Mouse (Mus musculus) monocyte, adult 2 months (primary cell): ENCODE data around the gene Ilk.
"Not testable (repeated sequence)": the region's sequence is repeated elsewhere in the genome, so short reads cannot be mapped to it uniquely, and the experiment has no call there.

Experiments used
- DNase-seq, 2 experiments: peaks; one replicate each; pipeline ENCODE4 v3.0.0; 2022; ENCODE audit warnings: low spot score in 2 of 2, low read depth in 1 of 2

Gene Ilk

GRCm38 (mm10) chr7:105743246-105743925, 7.0 kb downstream of the Ilk start:
- DNase-seq = not testable (repeated sequence)

GRCm38 (mm10) chr7:105743926-105744590, 7.7 kb downstream of the Ilk start, which contains the start of gene Taf10:
Taf10 (minus strand) TSS chr7:105744361.
- DNase-seq = peak; percentile 54 to 68

- DNase-seq = no peak
Measured at GRCm38 (mm10) chr7:105747776-105748175, 11.4 kb downstream of the Ilk start.

DNA sequence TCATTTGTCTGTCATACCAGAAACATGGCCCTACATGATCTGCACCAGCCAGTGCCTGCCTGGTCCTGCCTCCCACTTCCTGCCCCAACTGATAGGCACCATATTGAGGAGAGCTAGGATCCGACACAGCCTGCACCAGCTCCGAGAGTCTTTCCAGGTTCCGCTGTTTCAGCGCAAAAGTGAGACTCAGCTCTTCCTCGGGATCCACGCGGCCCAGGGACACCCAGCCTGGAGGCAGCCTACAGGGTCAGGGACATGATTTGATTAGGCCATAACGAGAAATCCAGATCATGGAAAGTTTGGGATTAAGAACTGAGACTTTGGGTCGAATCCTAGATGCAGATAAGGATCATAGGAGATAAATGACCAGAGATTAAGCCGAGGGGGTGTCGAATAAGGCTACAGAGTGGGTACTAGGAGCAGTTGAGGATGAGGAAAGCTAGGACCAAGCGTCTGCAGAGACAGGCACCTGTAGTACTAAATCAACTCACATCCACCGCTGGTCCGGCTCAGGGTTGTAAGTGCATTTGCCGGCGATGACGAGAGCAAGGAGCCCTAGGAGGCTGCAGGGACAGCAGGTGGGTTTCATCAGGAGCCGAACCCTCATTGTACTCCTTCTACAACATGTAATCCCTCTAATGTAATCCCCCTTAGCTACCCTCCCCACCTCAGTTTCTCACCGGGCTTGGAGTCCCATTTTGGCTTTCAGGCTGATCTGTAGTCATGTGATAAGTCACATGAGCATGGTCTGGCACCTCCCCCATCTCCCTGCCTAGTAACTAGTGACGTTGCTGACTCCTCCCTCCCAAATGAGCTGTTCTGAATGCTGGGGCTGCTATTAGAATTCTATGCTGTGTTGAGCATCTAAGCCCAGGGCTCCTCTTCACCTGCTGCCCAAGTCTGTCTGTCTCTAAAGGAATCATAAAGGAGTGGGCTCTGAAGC, 15.4 kb downstream of the Ilk start, which contains the start of gene Tpp1:
Gene Tpp1, minus strand, starts transcription at position 745 of the 943 bp plus-strand sequence.
- peak; percentile 68 to 88 for DNase-seq

DNA sequence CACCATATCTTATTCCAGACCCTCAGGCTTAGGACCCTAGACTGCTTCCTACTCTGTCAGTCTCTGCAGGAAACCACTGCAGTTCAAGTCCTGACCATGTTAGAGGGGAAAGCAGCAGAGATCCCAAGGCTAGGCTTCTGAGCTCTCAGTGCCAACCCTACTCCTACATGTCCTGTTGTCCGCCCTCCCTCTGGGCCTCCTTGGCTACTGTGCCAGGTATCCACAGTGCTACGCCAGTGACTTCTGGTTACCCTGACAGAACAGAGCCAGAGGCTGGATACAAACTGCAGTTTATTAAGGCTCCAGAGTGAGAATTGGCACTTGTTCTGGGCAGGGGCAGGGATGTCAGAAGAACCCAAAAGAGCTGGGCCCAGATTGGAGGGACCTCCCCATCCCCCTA, 16.3 kb downstream of the Ilk start:
- DNase-seq = no peak

GRCm38 (mm10) chr7:105753281-105753680, 16.9 kb downstream of the Ilk start:
- no peak for DNase-seq

- DNase-seq = no peak
Measured at GRCm38 (mm10) chr7:105761813-105762484, 25.6 kb downstream of the Ilk start.

GRCm38 (mm10) chr7:105762517-105763270, 26.3 kb downstream of the Ilk start:
- no peak for DNase-seq

DNA sequence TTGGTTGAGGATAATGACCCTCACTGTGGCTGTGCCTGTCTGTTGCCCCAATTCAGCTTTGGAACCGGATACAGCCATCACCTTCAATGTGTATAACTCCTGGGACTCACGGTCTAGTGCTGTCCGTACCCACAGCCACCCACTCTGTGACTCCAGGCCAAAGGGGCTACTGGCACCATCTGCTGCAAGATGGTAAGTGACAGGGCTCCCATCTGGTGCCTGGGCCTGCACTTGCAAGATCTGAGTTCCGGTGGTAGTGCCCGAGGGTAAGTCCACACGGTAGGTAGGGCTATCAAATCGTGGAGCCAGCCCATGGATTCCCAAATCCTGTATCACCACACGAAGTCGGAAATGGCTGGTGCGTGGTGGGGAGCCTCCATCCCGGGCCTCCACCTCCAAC, 27.9 kb downstream of the Ilk start:
- DNase-seq = no peak

DNA sequence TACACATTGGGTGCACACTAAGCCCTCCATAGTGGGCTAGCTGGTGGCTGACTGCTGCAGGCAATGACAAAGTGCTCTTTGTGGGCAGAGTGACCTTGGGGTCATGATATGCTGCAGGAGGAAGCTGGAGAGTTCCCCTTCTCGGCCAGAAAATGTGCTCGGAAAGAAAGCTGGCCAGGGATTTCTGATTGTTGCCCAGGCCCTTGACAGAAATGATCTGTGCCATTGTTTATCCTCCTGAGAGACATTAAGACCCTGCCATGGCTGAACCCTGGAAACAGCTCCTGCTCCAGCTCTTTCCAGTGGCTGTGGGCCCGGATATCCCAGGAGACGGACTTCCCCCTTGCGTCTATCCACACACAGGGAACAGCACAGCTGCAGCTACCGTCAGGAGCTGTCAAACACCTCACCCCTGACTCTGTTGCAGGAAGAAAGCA, 31.4 kb downstream of the Ilk start:
- no peak for DNase-seq

GRCm38 (mm10) chr7:105769959-105770358, 33.6 kb downstream of the Ilk start:
- DNase-seq = no peak

GRCm38 (mm10) chr7:105772331-105772730, 35.9 kb downstream of the Ilk start:
- no peak for DNase-seq

DNA sequence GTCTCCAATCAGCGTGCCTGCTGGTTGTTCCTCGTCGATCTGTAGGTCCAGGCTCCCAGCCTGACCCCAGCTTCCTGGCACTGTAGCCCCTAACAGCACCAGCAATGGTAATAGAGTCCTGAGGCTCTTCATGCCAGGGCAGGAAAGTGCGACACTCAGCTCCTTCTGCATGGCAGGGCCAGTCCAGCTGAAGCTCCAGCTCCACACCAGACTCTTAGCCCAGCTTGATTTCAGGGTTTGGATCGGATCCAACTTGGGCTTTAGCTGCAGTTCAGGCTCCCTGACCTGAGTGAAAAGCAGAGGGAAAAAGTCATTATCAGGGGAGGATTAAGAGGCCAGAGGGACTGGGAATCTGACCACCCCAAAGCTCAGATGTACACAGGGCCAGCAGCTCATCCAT, 36.6 kb downstream of the Ilk start:
- no peak for DNase-seq

DNA sequence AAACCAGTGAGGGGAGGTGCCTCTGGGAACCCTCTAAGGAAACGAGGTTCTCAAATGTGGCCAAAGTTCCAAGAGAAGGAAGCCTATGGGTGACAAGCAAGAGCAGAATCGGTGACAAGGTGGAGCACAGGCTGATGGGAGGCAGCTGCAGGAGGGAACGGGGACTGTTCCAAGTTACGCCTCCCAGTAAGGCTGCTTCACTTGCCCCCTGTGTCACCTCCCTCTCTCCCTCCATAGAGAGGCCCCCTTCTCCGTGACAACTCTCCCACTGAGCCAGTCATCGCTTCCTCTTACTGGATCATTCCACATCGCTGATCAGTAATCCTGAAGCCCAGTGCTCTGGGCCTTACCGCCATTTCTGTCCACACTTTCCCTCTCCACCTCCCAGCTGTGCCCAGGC, 38.3 kb downstream of the Ilk start:
- no peak for DNase-seq

DNA sequence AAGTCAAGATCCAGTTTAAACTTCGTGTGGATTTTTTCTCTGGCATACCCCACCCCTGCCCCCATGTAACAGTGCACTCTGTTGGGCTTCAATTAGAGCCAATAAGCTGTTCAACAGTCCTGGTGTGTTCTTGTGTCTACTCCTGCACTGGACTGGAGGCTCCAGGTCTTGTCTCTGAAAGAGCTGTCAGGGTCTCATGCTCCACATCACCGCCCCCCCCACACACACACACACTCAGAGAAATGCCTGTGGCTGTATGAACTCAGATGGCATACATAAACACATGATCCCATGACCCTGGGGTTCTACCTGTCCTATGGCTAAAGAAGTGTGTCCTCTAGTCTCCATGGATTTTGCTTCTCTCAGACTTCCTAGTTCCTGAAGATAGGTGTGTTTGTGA, 39.6 kb downstream of the Ilk start:
- DNase-seq = no peak

- no peak for DNase-seq
Measured at GRCm38 (mm10) chr7:105777316-105777715, 40.9 kb downstream of the Ilk start.

DNA sequence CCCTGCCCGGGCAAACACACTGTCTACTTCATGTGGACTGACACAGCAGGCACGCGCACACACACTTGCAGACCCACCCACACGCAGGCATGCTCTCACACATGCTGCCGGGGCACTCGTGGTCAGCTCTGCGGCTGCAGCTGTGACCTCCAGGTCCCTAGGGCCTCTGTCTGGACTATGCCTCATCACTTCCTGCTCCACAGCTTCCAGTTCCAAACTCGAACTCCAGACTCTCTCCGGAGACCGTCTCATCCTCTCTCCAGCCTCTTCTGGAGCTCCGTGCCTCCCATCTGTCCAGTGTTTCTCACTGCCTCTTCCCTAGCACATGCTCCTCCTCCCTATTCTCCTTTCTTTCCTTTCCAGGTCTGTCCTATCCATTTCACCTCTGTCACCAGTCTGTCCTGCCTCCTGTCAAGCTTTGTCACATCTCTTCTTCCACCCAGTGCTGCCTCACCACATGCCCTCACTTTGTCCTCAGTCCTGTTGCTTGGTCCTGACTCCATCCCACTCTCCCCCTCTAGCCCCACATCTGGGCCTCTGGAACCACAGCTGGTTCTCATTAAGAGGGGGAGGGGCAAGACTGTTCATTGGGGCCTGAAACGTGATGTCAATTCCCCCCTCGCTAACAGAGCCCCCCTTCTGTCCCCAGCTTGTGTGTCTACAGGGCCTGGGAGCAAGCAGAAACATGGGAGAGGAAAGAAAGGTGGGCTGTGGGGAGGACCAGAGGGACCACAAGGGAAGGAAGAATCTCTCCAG, 41.6 kb downstream of the Ilk start:
- no peak for DNase-seq

GRCm38 (mm10) chr7:105778553-105779265, 42.3 kb downstream of the Ilk start:
- peak in 1 of 2 experiments; percentile 21 for DNase-seq

DNA sequence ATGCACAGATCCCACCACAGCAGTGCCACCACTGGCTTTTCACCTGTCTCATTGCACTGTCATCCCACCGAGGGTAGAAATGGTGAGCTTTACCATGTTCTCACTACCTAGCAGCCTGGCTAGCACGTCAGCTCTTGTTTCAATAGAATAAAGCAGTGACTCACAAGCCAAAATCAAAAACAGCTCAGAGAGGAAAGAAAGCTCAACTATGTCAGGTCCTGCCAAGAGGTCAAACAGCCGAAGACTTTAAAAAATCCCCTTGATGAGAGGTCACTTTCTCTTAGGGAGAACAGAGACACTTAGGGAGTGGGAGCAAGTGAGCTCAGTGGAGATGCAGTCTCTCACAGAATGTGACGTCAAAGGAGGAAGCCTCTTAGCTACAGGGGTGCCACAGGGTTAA, 47.5 kb downstream of the Ilk start:
- DNase-seq = no peak
